Mouse (Mus musculus): ENCODE measurements around the gene Sorbs2. TPM values are rescaled to one million over a fixed set of nuclear protein-coding genes. Genes with fewer than 3 reads are reported as not detected.

Sorbs2 gene
- 5.6 and 13.3 TPM in 2 replicates for polyA plus RNA-seq (2012; rRNA removed)

GRCm38 (mm10) chr8:45507634-45508321 lies at the start of gene Sorbs2:
TSS of gene Sorbs2 (plus strand) at chr8:45507788.
- 64% methylated on average over 16 of the region's 16 CpGs for WGBS
- DNase-seq (ENCODE audit: low read depth, low spot score) = no peak

- no peak for DNase-seq (ENCODE audit: low read depth, low spot score)
These were observed 49.7 kb upstream of the Sorbs2 start for GRCm38 (mm10) chr8:45457874-45458273.

- DNase-seq (ENCODE audit: low read depth, low spot score) = no peak
- 93% methylated on average over 2 of the region's 2 CpGs for WGBS
These were observed 38.6 kb upstream of the Sorbs2 start for GRCm38 (mm10) chr8:45469006-45469405.

GRCm38 (mm10) chr8:45469507-45470178 lies 37.9 kb upstream of the Sorbs2 start:
- WGBS = 68% methylated on average over 8 of the region's 8 CpGs
- no peak for DNase-seq (ENCODE audit: low read depth, low spot score)

- 62% methylated on average over 4 of the region's 4 CpGs for WGBS
- DNase-seq (ENCODE audit: low read depth, low spot score) = no peak
These were observed 26.7 kb upstream of the Sorbs2 start for GRCm38 (mm10) chr8:45480886-45481285.

- 69% methylated on average over 3 of the region's 3 CpGs for WGBS
- no peak for DNase-seq (ENCODE audit: low read depth, low spot score)
These were observed 21.3 kb upstream of the Sorbs2 start for GRCm38 (mm10) chr8:45486281-45486680.

GRCm38 (mm10) chr8:45503971-45504370 lies 3.6 kb upstream of the Sorbs2 start:
- DNase-seq (ENCODE audit: low read depth, low spot score) = no peak
- 85% methylated on average over 7 of the region's 7 CpGs for WGBS

GRCm38 (mm10) chr8:45506376-45506775 lies 1.2 kb upstream of the Sorbs2 start:
- DNase-seq (ENCODE audit: low read depth, low spot score) = peak; percentile 46
- WGBS = 38% methylated on average over 4 of the region's 4 CpGs

- WGBS = 69% methylated on average over 8 of the region's 8 CpGs
- DNase-seq (ENCODE audit: low read depth, low spot score) = no peak
These were observed 333 bp upstream of the Sorbs2 start for GRCm38 (mm10) chr8:45507277-45507633.

- 92% methylated on average over 7 of the region's 7 CpGs for WGBS
- DNase-seq (ENCODE audit: low read depth, low spot score) = no peak
These were observed 1.0 kb downstream of the Sorbs2 start for GRCm38 (mm10) chr8:45508521-45509104.

GRCm38 (mm10) chr8:45512369-45512768 lies 4.8 kb downstream of the Sorbs2 start:
- no peak for DNase-seq (ENCODE audit: low read depth, low spot score)

- no peak for DNase-seq (ENCODE audit: low read depth, low spot score)
- WGBS = 16% methylated on average over 6 of the region's 6 CpGs
These were observed 14.0 kb downstream of the Sorbs2 start for GRCm38 (mm10) chr8:45521595-45521994.

GRCm38 (mm10) chr8:45527708-45528107 lies 20.1 kb downstream of the Sorbs2 start:
- WGBS = 81% methylated on average over 2 of the region's 2 CpGs
- no peak for DNase-seq (ENCODE audit: low read depth, low spot score)

- WGBS = 70% methylated on average over 2 of the region's 2 CpGs
- no peak for DNase-seq (ENCODE audit: low read depth, low spot score)
These were observed 21.3 kb downstream of the Sorbs2 start for GRCm38 (mm10) chr8:45528890-45529289.

GRCm38 (mm10) chr8:45536578-45536977 lies 29.0 kb downstream of the Sorbs2 start:
- DNase-seq (ENCODE audit: low read depth, low spot score) = no peak
- 85% methylated on average over 9 of the region's 9 CpGs for WGBS

- no peak for DNase-seq (ENCODE audit: low read depth, low spot score)
- 75% methylated on average over 5 of the region's 5 CpGs for WGBS
These were observed 32.9 kb downstream of the Sorbs2 start for GRCm38 (mm10) chr8:45540513-45540912.

GRCm38 (mm10) chr8:45552175-45552574 lies 44.6 kb downstream of the Sorbs2 start:
- DNase-seq (ENCODE audit: low read depth, low spot score) = no peak
- WGBS = 52% methylated on average over 3 of the region's 3 CpGs

GRCm38 (mm10) chr8:45554627-45555026 lies 47.0 kb downstream of the Sorbs2 start:
- no peak for DNase-seq (ENCODE audit: low read depth, low spot score)
- WGBS = 93% methylated on average over 4 of the region's 4 CpGs

- no peak for DNase-seq (ENCODE audit: low read depth, low spot score)
- 90% methylated on average over 3 of the region's 3 CpGs for WGBS
These were observed 50.3 kb downstream of the Sorbs2 start for GRCm38 (mm10) chr8:45557936-45558335.

- 84% methylated on average over 5 of the region's 5 CpGs for WGBS
- no peak for DNase-seq (ENCODE audit: low read depth, low spot score)
These were observed 50.8 kb downstream of the Sorbs2 start for GRCm38 (mm10) chr8:45558426-45558825.

- 74% methylated on average over 6 of the region's 6 CpGs for WGBS
- no peak for DNase-seq (ENCODE audit: low read depth, low spot score)
These were observed 51.7 kb downstream of the Sorbs2 start for GRCm38 (mm10) chr8:45559176-45559820.
